Mouse (Mus musculus): Measurements from ENCODE around the gene Plau. TPM values are rescaled to one million over a fixed set of nuclear protein-coding genes. Genes with fewer than 3 reads are reported as not detected.

Plau gene
- polyA plus RNA-seq, 1 experiment from 2014 or later = 4.9 TPM

GRCm38 (mm10) chr14:20850498-20850897, 14.0 kb downstream of the Plau start:
- 60% methylated on average over 2 of the region's 2 CpGs for WGBS
- ATAC-seq (ENCODE audit: insufficient number of reproducible peaks, low FRiP score, low TSS enrichment, low read depth) = no peak
- Histone ChIP-seq H3K36me3 (no peaks in the 10 kb centered on the region), H3K4me3 (no peak overlapping the region), H3K27me3 (no peaks in the 10 kb centered on the region), H3K4me2 (no peak overlapping the region), H3K4me1 (peaks cover 8% of the 10 kb centered on the region), H3K27ac (no peak overlapping the region), H3K9ac (no peak overlapping the region), H3K9me3 (no peaks in the 10 kb centered on the region)

DNA sequence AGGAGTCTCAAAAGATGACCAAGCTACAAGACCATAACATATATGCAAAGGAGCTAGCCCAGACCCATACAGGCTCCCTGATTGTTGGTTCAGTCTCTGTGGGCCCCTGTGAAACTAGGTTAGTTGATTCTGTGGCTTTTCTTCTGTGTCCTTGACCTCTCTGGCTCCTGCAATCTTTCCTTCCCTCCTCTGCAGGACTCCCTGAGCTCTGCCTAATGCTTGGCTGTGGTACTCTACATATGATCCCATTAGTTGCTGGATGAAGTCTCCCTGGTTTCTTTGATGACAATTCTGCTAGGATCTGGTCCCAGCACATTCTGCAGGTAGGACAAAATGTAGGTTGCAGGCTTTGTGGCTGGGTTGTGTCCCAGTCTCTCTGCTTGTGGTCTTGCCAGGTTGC, 15.3 kb downstream of the Plau start:
- Histone ChIP-seq H3K4me2 (no peak overlapping the region), H3K4me1 (no peaks in the 10 kb centered on the region)
- no peak for ATAC-seq (ENCODE audit: insufficient number of reproducible peaks, low FRiP score, low TSS enrichment, low read depth)

GRCm38 (mm10) chr14:20861152-20861551, 24.7 kb downstream of the Plau start:
- H3K27ac ChIP-seq = no peak overlapping the region
- H3K9me3 ChIP-seq = no peaks in the 10 kb centered on the region
- H3K36me3 ChIP-seq = no peaks in the 10 kb centered on the region
- no peaks in the 10 kb centered on the region for H3K27me3 ChIP-seq
- peaks cover 11% of the 10 kb centered on the region for H3K4me1 ChIP-seq
- H3K9ac ChIP-seq = no peak overlapping the region
- no peak for ATAC-seq (ENCODE audit: insufficient number of reproducible peaks, low FRiP score, low TSS enrichment, low read depth)
- WGBS = 86% methylated on average over 2 of the region's 2 CpGs
- H3K4me2 ChIP-seq = no peak overlapping the region
- H3K4me3 ChIP-seq = no peak overlapping the region

More for the DNA sequence above, 15.3 kb downstream of the Plau start:
- H3K36me3 ChIP-seq = no peaks in the 10 kb centered on the region
- H3K4me3 ChIP-seq = no peak overlapping the region
- no peak overlapping the region for H3K27ac ChIP-seq
- no peaks in the 10 kb centered on the region for H3K27me3 ChIP-seq
- no peak overlapping the region for H3K9ac ChIP-seq
- H3K9me3 ChIP-seq = no peaks in the 10 kb centered on the region

DNA sequence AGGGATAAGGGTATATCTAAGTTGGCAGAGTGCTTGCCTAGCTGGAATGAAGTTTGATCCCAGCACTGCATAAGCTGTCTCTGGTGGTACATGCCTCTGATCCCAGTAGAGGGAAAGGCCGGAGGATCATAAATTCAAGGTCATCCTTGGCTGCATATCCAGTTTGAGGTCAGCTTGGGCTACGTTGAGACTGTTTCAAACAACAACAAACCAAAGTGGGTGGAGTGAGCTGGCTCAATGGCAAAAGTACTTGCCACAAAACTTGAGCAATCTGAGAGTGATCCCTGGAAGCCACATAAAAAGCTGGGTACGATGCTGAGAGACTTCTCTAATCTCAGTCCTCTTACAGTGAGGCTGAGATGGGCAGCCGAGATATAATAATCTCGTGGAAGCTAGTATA, 25.1 kb downstream of the Plau start:
- H3K27ac ChIP-seq = no peak overlapping the region
- H3K27me3 ChIP-seq = no peaks in the 10 kb centered on the region
- no peaks in the 10 kb centered on the region for H3K9me3 ChIP-seq
- H3K36me3 ChIP-seq = no peaks in the 10 kb centered on the region
- H3K9ac ChIP-seq = no peak overlapping the region
- ATAC-seq (ENCODE audit: insufficient number of reproducible peaks, low FRiP score, low TSS enrichment, low read depth) = no peak
- no peak overlapping the region for H3K4me2 ChIP-seq
- peaks cover 11% of the 10 kb centered on the region for H3K4me1 ChIP-seq
- H3K4me3 ChIP-seq = no peak overlapping the region
- WGBS = 66% methylated on average over 5 of the region's 5 CpGs

DNA sequence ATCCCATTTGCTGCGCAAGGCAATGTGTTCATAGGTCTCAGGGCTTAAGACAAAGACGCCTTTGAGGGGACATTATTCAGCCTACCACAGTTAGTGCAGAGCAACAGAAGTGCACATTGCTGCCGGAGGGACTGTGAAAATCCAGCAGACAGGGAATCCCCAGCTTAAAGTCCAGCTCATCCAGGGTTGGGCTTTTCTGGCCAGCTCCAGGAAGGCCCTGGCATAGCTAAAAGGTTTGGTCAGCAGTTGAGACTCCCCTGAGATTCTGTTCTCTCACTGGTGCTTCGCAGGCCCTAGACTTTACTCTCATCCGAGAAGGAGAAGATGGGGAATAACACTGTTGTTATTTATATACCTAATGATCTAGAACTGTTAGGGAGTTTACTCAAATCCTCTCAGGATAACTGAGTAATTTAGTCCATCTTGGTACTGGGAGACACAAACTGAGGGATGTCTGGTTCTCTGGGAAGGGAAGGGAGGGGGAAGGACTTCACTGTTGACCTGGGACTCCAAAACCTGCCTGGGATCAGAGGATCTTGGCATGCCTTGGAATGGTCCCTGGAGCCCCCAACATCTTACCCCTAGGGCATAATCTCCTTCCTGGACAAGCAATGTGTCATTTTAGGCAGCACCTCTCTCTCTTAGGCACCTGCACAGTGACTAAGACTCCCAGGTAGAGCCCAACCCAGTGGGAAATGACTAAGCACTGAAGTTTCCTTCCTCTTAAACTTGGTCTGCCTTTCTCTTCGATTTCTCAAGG, 27.0 kb downstream of the Plau start:
- no peaks in the 10 kb centered on the region for H3K36me3 ChIP-seq
- H3K9ac ChIP-seq = no peak overlapping the region
- WGBS = 76% methylated on average over 6 of the region's 6 CpGs
- peaks cover 11% of the 10 kb centered on the region for H3K4me1 ChIP-seq
- H3K9me3 ChIP-seq = no peaks in the 10 kb centered on the region
- no peak overlapping the region for H3K4me2 ChIP-seq
- no peak for ATAC-seq (ENCODE audit: insufficient number of reproducible peaks, low FRiP score, low TSS enrichment, low read depth)
- no peak overlapping the region for H3K27ac ChIP-seq
- H3K4me3 ChIP-seq = no peak overlapping the region
- no peaks in the 10 kb centered on the region for H3K27me3 ChIP-seq

DNA sequence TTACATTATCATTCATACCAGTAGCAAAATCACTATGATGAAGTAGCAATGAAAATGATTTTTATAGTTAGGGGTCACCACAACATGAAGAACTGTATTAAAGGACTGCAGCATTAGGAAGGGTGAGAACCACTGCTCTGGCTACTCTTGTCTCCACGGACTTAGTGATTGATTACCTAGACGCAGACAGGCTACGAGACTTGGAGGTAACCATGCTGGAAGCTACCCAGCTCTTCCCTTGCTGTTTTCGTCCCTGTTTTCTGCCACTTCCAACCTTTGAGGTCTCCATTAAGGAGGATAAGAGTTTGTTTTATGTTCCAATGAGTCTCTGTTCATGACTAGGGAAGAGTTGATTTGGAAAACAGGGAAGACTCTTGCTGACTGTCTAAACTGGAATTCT, 27.7 kb downstream of the Plau start:
- peaks cover 11% of the 10 kb centered on the region for H3K4me1 ChIP-seq
- H3K36me3 ChIP-seq = no peaks in the 10 kb centered on the region
- H3K4me3 ChIP-seq = no peak overlapping the region
- ATAC-seq (ENCODE audit: insufficient number of reproducible peaks, low FRiP score, low TSS enrichment, low read depth) = no peak
- H3K4me2 ChIP-seq = no peak overlapping the region
- no peaks in the 10 kb centered on the region for H3K9me3 ChIP-seq
- no peak overlapping the region for H3K27ac ChIP-seq
- no peak overlapping the region for H3K9ac ChIP-seq
- WGBS = 55% methylated on average over 4 of the region's 4 CpGs
- no peaks in the 10 kb centered on the region for H3K27me3 ChIP-seq

GRCm38 (mm10) chr14:20865604-20866003, 29.1 kb downstream of the Plau start:
- Histone ChIP-seq H3K27ac (no peak overlapping the region; the same call in 1 of the 2 replicates), H3K9ac (no peak overlapping the region), H3K4me3 (no peak overlapping the region), H3K4me2 (no peak overlapping the region), H3K4me1 (peaks cover 11% of the 10 kb centered on the region), H3K9me3 (no peaks in the 10 kb centered on the region), H3K36me3 (no peaks in the 10 kb centered on the region), H3K27me3 (no peaks in the 10 kb centered on the region)
- no peak for ATAC-seq (ENCODE audit: insufficient number of reproducible peaks, low FRiP score, low TSS enrichment, low read depth)
- 60% methylated on average over 8 of the region's 8 CpGs for WGBS

GRCm38 (mm10) chr14:20866365-20866764, 29.9 kb downstream of the Plau start:
- no peak overlapping the region for H3K4me2 ChIP-seq
- H3K27ac ChIP-seq = no peak overlapping the region
- ATAC-seq (ENCODE audit: insufficient number of reproducible peaks, low FRiP score, low TSS enrichment, low read depth) = no peak
- H3K27me3 ChIP-seq = no peaks in the 10 kb centered on the region
- 93% methylated on average over 7 of the region's 7 CpGs for WGBS
- H3K4me3 ChIP-seq = no peak overlapping the region
- H3K9ac ChIP-seq = no peak overlapping the region
- peaks cover 11% of the 10 kb centered on the region for H3K4me1 ChIP-seq
- H3K36me3 ChIP-seq = no peaks in the 10 kb centered on the region
- no peaks in the 10 kb centered on the region for H3K9me3 ChIP-seq

DNA sequence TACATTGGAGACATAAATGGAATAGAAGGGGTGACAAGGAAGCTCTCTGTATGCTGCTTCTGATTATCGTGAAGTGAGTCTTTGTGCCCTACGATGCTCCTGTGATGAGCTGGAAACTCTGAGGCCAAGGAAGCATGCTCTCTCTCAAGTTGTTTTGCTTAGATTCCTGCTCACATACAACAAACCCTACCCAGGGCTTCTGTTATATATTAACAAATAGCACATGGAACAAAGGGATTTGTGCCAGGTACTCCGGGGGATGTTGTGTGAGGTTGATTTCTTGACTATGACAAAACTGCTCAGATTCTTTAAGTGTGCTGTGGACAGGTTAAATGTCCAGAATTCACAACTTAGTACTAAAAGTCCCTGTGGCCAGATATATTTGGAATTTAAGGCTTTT, 33.6 kb downstream of the Plau start:
- 68% methylated on average over 3 of the region's 3 CpGs for WGBS
- no peak for ATAC-seq (ENCODE audit: insufficient number of reproducible peaks, low FRiP score, low TSS enrichment, low read depth)
- H3K27me3 ChIP-seq = no peaks in the 10 kb centered on the region
- H3K4me1 ChIP-seq = peaks cover 11% of the 10 kb centered on the region
- H3K36me3 ChIP-seq = no peaks in the 10 kb centered on the region
- H3K9me3 ChIP-seq = no peaks in the 10 kb centered on the region
- H3K4me3 ChIP-seq = no peak overlapping the region
- no peak overlapping the region for H3K4me2 ChIP-seq
- no peak overlapping the region for H3K27ac ChIP-seq
- no peak overlapping the region for H3K9ac ChIP-seq

DNA sequence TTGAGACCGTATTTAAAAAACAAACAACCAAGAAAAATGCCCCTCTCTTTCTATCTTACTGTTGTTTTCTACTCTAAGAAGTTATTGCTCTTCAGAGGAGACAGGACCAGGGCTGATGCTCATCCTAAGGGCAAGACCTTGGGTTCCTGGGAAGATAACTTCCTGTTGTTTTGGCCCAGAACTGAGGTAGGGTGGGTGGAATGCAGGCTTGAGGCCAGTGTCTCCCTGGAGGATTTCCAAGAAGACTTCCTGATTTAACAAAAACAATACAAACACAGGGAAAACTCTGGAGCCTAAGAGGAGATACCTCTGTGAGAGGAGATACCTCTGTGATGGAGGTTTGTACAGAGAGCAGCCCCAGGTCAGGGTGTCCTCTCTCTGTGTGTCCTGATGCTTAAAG, 35.0 kb downstream of the Plau start:
- Histone ChIP-seq H3K27ac (no peak overlapping the region), H3K36me3 (no peaks in the 10 kb centered on the region), H3K4me1 (no peaks in the 10 kb centered on the region), H3K4me2 (no peak overlapping the region), H3K9me3 (no peaks in the 10 kb centered on the region), H3K27me3 (no peaks in the 10 kb centered on the region), H3K9ac (no peak overlapping the region), H3K4me3 (no peak overlapping the region)
- ATAC-seq (ENCODE audit: insufficient number of reproducible peaks, low FRiP score, low TSS enrichment, low read depth) = no peak
- 83% methylated on average over 1 of the region's 1 CpGs for WGBS

DNA sequence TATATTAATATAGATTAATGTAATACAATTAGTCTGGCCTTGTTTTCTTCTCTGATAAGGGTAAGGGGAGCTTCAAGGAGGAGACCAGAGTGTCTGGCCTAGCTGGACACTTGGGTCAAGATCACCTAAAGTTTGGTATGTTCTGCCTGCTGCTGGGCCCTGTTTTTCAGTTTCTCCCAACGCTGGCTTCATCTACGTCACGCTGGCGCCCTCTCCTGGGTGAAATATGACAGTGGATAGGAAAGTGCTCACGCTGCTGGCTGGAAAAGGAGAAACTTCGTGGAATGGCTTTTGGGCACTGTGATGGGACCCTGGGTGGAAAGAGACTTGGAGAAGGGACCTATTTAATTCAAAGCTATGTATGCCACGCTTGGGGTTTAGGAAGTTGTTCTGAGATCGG, 36.8 kb downstream of the Plau start:
- Histone ChIP-seq H3K4me2 (no peak overlapping the region), H3K27ac (no peak overlapping the region), H3K4me3 (no peak overlapping the region), H3K9ac (no peak overlapping the region), H3K27me3 (no peaks in the 10 kb centered on the region), H3K36me3 (no peaks in the 10 kb centered on the region), H3K9me3 (no peaks in the 10 kb centered on the region), H3K4me1 (no peaks in the 10 kb centered on the region)
- no peak for ATAC-seq (ENCODE audit: insufficient number of reproducible peaks, low FRiP score, low TSS enrichment, low read depth)
- WGBS = 1% methylated on average over 8 of the region's 8 CpGs

- no peaks in the 10 kb centered on the region for H3K9me3 ChIP-seq
- H3K27ac ChIP-seq = no peak overlapping the region
- no peak for ATAC-seq (ENCODE audit: insufficient number of reproducible peaks, low FRiP score, low TSS enrichment, low read depth)
- H3K4me2 ChIP-seq = no peak overlapping the region
- no peaks in the 10 kb centered on the region for H3K36me3 ChIP-seq
- H3K4me3 ChIP-seq = no peak overlapping the region
- 53% methylated on average over 6 of the region's 6 CpGs for WGBS
- no peak overlapping the region for H3K9ac ChIP-seq
- H3K27me3 ChIP-seq = no peaks in the 10 kb centered on the region
- no peaks in the 10 kb centered on the region for H3K4me1 ChIP-seq
Observed at GRCm38 (mm10) chr14:20873931-20874330, 37.5 kb downstream of the Plau start.

DNA sequence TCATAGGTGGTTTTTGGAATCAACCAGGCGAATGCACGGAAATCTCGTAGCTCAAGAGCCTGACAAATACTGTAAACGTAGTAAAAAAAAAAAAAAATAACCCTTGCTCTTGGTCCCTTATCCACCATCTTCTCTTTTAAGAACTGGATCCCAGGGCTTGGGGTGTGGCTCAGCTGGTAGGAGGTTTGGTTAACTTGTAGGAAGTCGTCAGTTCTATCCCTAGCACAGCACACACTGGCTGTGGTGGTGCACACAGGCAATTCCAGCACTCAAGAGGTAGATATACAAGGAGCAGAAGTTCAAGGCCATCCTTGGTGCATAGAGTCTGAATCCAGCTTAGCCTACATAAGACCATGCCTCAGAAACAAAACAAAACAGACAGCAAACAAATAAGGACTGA, 48.2 kb downstream of the Plau start:
- no peaks in the 10 kb centered on the region for H3K27me3 ChIP-seq
- WGBS = 83% methylated on average over 5 of the region's 5 CpGs
- H3K4me1 ChIP-seq = peaks cover 16% of the 10 kb centered on the region
- H3K36me3 ChIP-seq = no peaks in the 10 kb centered on the region
- no peak overlapping the region for H3K4me3 ChIP-seq
- no peak overlapping the region for H3K4me2 ChIP-seq
- H3K9me3 ChIP-seq = no peaks in the 10 kb centered on the region
- H3K9ac ChIP-seq = no peak overlapping the region
- no peak for ATAC-seq (ENCODE audit: insufficient number of reproducible peaks, low FRiP score, low TSS enrichment, low read depth)
- H3K27ac ChIP-seq = no peak overlapping the region; the same call in 1 of the 2 replicates

Data from limb, embryonic 15.5 days (tissue).